Mouse (Mus musculus): Measurements from ENCODE around the gene Tmed2. TPM values are rescaled to one million over a fixed set of nuclear protein-coding genes. Genes with fewer than 3 reads are reported as not detected.
A peak's percentile ranks its signal among the peaks of the same experiment; 100 is the strongest.

Gene Tmed2
- 544 and 572 TPM in 2 replicates for polyA plus RNA-seq (2015; fragmentation: Nextera tagmentation; extraction: Ambion mirVana)

DNA sequence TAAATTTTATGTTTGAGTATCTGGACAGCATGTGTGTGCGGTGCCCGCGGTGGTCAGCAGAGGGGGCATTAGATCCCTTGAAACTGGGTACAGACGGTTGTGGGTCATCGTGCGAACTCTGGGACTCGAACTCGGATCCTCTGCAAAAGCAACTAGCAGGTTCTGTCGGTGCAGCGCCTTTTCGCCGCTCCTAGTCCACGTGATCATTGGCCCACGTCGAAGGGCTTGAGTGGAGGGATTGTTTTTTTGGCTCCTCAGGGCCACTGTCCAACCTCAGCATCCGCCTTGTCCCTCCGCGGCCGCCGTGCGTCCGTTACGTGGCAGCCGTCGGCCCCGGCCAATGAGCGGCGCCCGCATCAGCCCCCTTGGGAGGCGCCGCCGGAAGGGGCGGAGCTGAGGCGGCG lies at the start of gene Tmed2:
Gene Tmed2 (plus strand): TSS at position 313 of the 404 bp plus-strand sequence.
- ATAC-seq (ENCODE audit: low FRiP score, low TSS enrichment) (peak; percentile 94), DNase-seq (ENCODE audit: low spot score) (peak; percentile 96)
- WGBS, result under 1% methylated on average over 35 of the region's 35 CpGs
- H3K27ac ChIP-seq (replicated peaks), result peak within 1 kb of the TSS; percentile 96
- peak within 1 kb of the TSS; percentile 62 for H3K4me2 ChIP-seq (replicated peaks; ENCODE audit: low read depth)
- TF ChIP-seq EP300 (optimal IDR thresholded peaks at IDR 0.05) (no peak), CTCF (IDR thresholded peaks at IDR 0.05; ENCODE audit: low read depth) (peak; percentile 58)
- H3K9ac ChIP-seq (ENCODE audit: low read length), result peak within 1 kb of the TSS; percentile 89
- no peaks in the 10 kb centered on the region for H3K9me3 ChIP-seq (ENCODE audit: control insufficient read depth, low read length)
- H3K4me3 ChIP-seq (ENCODE audit: low read depth, low read length), result peak within 1 kb of the TSS; percentile 72
- H3K4me1 ChIP-seq (replicated peaks; ENCODE audit: control insufficient read depth, insufficient read depth), result no peaks in the 10 kb centered on the region
- no peaks in the 10 kb centered on the region for H3K27me3 ChIP-seq (ENCODE audit: control insufficient read depth, insufficient read depth, low read length)
- peaks cover 12% of the 10 kb centered on the region for H3K36me3 ChIP-seq (ENCODE audit: control insufficient read depth, insufficient read depth, low read length)

DNA sequence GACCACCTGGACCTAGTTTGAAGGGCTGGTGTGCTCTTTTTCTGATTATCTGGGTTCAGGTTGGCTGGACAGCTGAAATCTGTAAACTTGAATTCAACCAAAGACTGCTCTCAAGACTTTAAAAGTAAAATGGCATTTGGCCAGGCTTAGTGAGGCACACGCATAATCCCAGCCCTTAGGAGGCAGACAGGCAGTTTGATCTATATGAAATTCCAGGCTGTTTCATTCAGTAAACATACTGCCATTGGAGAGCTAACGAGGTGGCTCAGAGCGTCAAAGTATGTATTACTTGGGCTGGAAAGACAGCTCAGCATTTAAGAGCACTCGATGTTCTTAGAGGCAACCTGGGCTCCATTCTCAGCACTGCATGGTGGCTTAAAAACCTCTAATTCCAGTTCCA lies 48.8 kb upstream of the Tmed2 start:
- Histone ChIP-seq H3K27me3 (ENCODE audit: control insufficient read depth, insufficient read depth, low read length) (no peaks in the 10 kb centered on the region), H3K9ac (ENCODE audit: low read length) (no peak overlapping the region), H3K27ac (replicated peaks) (no peak overlapping the region), H3K4me3 (ENCODE audit: low read depth, low read length) (no peak overlapping the region), H3K36me3 (ENCODE audit: control insufficient read depth, insufficient read depth, low read length) (peaks cover 6% of the 10 kb centered on the region), H3K4me1 (replicated peaks; ENCODE audit: control insufficient read depth, insufficient read depth) (no peaks in the 10 kb centered on the region), H3K4me2 (replicated peaks; ENCODE audit: low read depth) (no peak overlapping the region), H3K9me3 (ENCODE audit: control insufficient read depth, low read length) (no peaks in the 10 kb centered on the region)
- TF ChIP-seq CTCF (IDR thresholded peaks at IDR 0.05; ENCODE audit: low read depth) (no peak), EP300 (optimal IDR thresholded peaks at IDR 0.05) (no peak)
- WGBS, result 33% methylated on average over 4 of the region's 4 CpGs
- DNase-seq (ENCODE audit: low spot score), result no peak
- ATAC-seq (ENCODE audit: low FRiP score, low TSS enrichment), result no peak

DNA sequence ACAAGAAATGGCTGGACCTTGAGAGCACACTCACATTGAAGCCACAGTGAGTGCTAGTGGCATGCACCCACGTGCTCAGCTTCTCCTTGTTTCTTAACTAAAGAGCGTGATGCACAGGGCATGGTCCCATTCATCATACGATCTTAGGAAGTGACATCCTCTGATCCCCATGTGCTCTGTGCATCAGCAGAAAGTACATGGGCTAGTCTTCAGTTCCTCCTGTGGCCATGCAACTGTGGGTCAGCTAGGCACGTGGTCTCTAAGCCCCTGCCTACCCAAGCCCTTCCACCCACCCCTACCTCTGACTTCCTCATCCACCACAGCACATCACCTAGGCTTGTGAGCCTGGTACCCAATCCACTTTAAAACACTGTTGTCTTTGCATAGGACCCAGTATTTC lies 47.9 kb upstream of the Tmed2 start:
- no peaks in the 10 kb centered on the region for H3K4me1 ChIP-seq (replicated peaks; ENCODE audit: control insufficient read depth, insufficient read depth)
- H3K4me2 ChIP-seq (replicated peaks; ENCODE audit: low read depth), result no peak overlapping the region
- WGBS, result 80% methylated on average over 4 of the region's 4 CpGs
- H3K4me3 ChIP-seq (ENCODE audit: low read depth, low read length), result no peak overlapping the region
- no peak for TF ChIP-seq CTCF (IDR thresholded peaks at IDR 0.05; ENCODE audit: low read depth)
- no peak for TF ChIP-seq EP300 (optimal IDR thresholded peaks at IDR 0.05)
- H3K27ac ChIP-seq (replicated peaks), result no peak overlapping the region
- DNase-seq (ENCODE audit: low spot score), result no peak
- no peak overlapping the region for H3K9ac ChIP-seq (ENCODE audit: low read length)
- ATAC-seq (ENCODE audit: low FRiP score, low TSS enrichment), result no peak
- peaks cover 6% of the 10 kb centered on the region for H3K36me3 ChIP-seq (ENCODE audit: control insufficient read depth, insufficient read depth, low read length)
- no peaks in the 10 kb centered on the region for H3K9me3 ChIP-seq (ENCODE audit: control insufficient read depth, low read length)
- H3K27me3 ChIP-seq (ENCODE audit: control insufficient read depth, insufficient read depth, low read length), result no peaks in the 10 kb centered on the region

DNA sequence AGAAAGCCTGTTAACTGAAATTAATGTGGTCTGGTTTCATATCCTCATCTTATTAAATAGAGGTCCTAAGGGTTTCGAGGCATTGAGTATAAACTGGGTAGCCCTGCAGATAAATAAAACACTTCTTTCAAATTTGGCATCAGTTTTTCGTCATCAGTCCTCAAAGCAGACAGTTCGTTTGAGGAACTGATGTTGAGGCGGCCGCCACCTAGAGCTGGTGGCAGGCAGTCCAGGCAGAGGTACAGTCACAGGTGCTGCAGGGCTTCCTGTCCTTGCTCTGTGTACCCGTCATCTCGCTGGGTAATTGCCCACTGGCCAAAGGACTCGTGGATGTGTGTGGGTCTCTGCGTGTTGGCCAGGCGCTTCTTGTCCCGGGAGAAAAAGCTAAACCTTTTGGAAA lies 47.0 kb upstream of the Tmed2 start:
- 86% methylated on average over 11 of the region's 11 CpGs for WGBS
- Histone ChIP-seq H3K36me3 (ENCODE audit: control insufficient read depth, insufficient read depth, low read length) (peaks cover 12% of the 10 kb centered on the region), H3K4me2 (replicated peaks; ENCODE audit: low read depth) (no peak overlapping the region), H3K9ac (ENCODE audit: low read length) (no peak overlapping the region), H3K27me3 (ENCODE audit: control insufficient read depth, insufficient read depth, low read length) (no peaks in the 10 kb centered on the region), H3K4me1 (replicated peaks; ENCODE audit: control insufficient read depth, insufficient read depth) (no peaks in the 10 kb centered on the region), H3K4me3 (ENCODE audit: low read depth, low read length) (no peak overlapping the region), H3K27ac (replicated peaks) (no peak overlapping the region), H3K9me3 (ENCODE audit: control insufficient read depth, low read length) (no peaks in the 10 kb centered on the region)
- TF ChIP-seq EP300 (optimal IDR thresholded peaks at IDR 0.05), result no peak
- no peak for TF ChIP-seq CTCF (IDR thresholded peaks at IDR 0.05; ENCODE audit: low read depth)
- no peak for DNase-seq (ENCODE audit: low spot score)
- no peak for ATAC-seq (ENCODE audit: low FRiP score, low TSS enrichment)

DNA sequence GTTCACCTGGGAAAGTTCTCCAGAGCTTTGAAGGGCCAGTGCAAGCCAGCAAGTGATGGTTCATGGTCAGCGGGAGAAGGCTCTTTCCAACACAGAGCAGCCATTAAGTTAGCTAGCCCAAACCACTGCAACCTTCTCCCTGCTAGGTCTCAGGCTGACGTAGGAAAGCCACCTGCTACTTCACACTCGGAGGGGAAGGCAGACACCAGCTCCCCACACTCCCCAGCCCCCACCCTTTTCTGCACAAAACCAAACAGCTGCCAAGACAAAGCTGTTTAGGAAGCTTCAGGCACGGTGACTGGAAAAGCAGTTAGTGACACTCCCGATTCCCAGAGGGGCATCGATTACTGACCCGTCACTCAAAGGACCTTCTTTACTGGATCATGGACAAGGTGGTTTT lies 44.9 kb upstream of the Tmed2 start:
- ATAC-seq (ENCODE audit: low FRiP score, low TSS enrichment), result no peak
- Histone ChIP-seq H3K9ac (ENCODE audit: low read length) (no peak overlapping the region), H3K36me3 (ENCODE audit: control insufficient read depth, insufficient read depth, low read length) (peaks cover 12% of the 10 kb centered on the region), H3K27ac (replicated peaks) (no peak overlapping the region), H3K27me3 (ENCODE audit: control insufficient read depth, insufficient read depth, low read length) (no peaks in the 10 kb centered on the region), H3K9me3 (ENCODE audit: control insufficient read depth, low read length) (no peaks in the 10 kb centered on the region), H3K4me3 (ENCODE audit: low read depth, low read length) (no peak overlapping the region), H3K4me2 (replicated peaks; ENCODE audit: low read depth) (no peak overlapping the region), H3K4me1 (replicated peaks; ENCODE audit: control insufficient read depth, insufficient read depth) (no peaks in the 10 kb centered on the region)
- WGBS, result 54% methylated on average over 7 of the region's 7 CpGs
- no peak for DNase-seq (ENCODE audit: low spot score)
- TF ChIP-seq CTCF (IDR thresholded peaks at IDR 0.05; ENCODE audit: low read depth), result no peak
- no peak for TF ChIP-seq EP300 (optimal IDR thresholded peaks at IDR 0.05)

DNA sequence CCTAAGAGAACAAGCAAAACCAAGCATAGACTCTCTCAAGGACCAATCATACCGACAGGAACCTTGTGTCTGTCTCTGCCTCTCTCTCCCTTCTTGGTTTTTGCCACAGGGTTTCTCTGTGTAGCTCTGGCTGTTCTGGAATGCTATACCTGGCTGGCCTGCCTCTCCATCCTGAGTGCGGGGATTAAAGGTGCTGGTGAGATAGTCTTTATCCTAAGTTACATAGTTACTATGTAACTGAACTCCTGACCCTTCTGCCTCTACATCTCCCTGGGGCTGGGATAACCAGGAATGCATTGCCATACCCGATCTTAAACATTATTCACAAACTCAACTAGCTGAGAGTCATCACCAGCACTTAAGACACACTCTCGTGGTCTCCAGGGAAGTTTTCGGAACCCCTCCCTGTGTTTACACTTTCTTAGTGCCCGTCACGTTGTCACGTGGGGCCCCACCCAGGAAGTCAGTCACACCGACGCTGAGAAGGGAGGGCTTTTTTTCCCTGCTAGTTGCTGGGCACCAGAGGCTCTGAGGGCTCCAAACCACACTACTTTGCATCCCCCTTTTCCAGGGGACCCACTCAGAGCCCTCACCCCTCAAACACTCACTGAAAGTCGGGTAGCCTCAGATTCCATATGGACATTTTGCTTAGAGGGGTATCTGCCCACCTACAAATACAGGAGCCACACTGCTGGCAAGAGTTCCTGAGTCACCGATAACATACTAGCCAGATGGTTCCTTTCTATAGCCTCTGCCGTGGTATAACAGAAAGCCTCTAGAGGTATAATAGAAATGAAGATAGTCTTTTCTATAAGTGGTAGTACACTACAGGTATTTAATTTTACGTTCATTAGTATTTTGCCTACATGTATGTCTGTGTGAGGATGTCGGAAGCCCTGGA lies 43.6 kb upstream of the Tmed2 start:
- Histone ChIP-seq H3K27ac (replicated peaks) (no peak overlapping the region), H3K4me2 (replicated peaks; ENCODE audit: low read depth) (peak overlapping the region; percentile 27; the same call in 1 of the 2 replicates), H3K36me3 (ENCODE audit: control insufficient read depth, insufficient read depth, low read length) (peaks cover 10% of the 10 kb centered on the region; the same call in 1 of the 2 replicates), H3K4me3 (ENCODE audit: low read depth, low read length) (no peak overlapping the region), H3K4me1 (replicated peaks; ENCODE audit: control insufficient read depth, insufficient read depth) (no peaks in the 10 kb centered on the region), H3K27me3 (ENCODE audit: control insufficient read depth, insufficient read depth, low read length) (no peaks in the 10 kb centered on the region), H3K9ac (ENCODE audit: low read length) (no peak overlapping the region), H3K9me3 (ENCODE audit: control insufficient read depth, low read length) (no peaks in the 10 kb centered on the region)
- peak; percentile 68 for ATAC-seq (ENCODE audit: low FRiP score, low TSS enrichment)
- peak; percentile 69 for DNase-seq (ENCODE audit: low spot score)
- 50% methylated on average over 15 of the region's 15 CpGs for WGBS
- TF ChIP-seq EP300 (optimal IDR thresholded peaks at IDR 0.05) (no peak), CTCF (IDR thresholded peaks at IDR 0.05; ENCODE audit: low read depth) (no peak)

All from stomach, postnatal 0 days (tissue).